Comparison of ENCODE assay signal across 8 mouse cellular contexts in genomic region chr5:30921256-30922033, GRCm38 (mm10). TPM values are rescaled to one million over a fixed set of nuclear protein-coding genes. Genes with fewer than 3 reads are reported as not detected.
DNase-seq lines count a peak whose midpoint lies in the region; ATAC-seq and TF ChIP-seq lines count a peak whose summit lies in the region.

Khk (plus strand) TSS chr5:30921431.

- DNase-seq in c-Kit-positive CD71-positive TER-119-negative erythroid progenitor cells, embryonic 14.5 days (ENCODE audit: low read depth), result peak; percentile 87
- peak; percentile 96 to 98 for DNase-seq in kidney, postnatal 25 days
- DNase-seq in liver, embryonic 14.5 days (ENCODE audit: low read depth in 3 of 3, low spot score in 3 of 3), result peak; percentile 81 to 87 (median 85)
- DNase-seq in neural tube, embryonic 10.5 days (ENCODE audit: extremely low spot score, low spot score), result peak; percentile 96

- peaks cover 75% of the 10 kb centered on the region for H3K4me1 ChIP-seq in E14TG2a.4 (replicated peaks; ENCODE audit: low read depth, low read length)
- H3K4me1 ChIP-seq in forebrain, embryonic 12.5 days, result peaks cover 25% of the 10 kb centered on the region
- H3K4me1 ChIP-seq in heart, embryonic 16.5 days (ENCODE audit: control insufficient read depth, insufficient read depth, low read length), result peaks cover 23% of the 10 kb centered on the region
- H3K4me1 ChIP-seq in liver, embryonic 14.5 days (replicated peaks; ENCODE audit: control insufficient read depth in 2 of 2, insufficient read depth in 2 of 2, low read length in 1 of 2), result peaks cover 16 to 25% of the 10 kb centered on the region in 2 experiments
- peaks cover 53% of the 10 kb centered on the region for H3K4me1 ChIP-seq in stomach, embryonic 15.5 days

- peak within 1 kb of the TSS; percentile 66 for H3K9ac ChIP-seq in forebrain, embryonic 12.5 days
- H3K9ac ChIP-seq in heart, embryonic 16.5 days (ENCODE audit: low read length), result peak within 1 kb of the TSS; percentile 73
- H3K9ac ChIP-seq in liver, embryonic 14.5 days (replicated peaks), result peak within 1 kb of the TSS; percentile 75
- H3K9ac ChIP-seq in stomach, embryonic 15.5 days, result peak within 1 kb of the TSS; percentile 56

- peak within 1 kb of the TSS; percentile 86 for H3K4me2 ChIP-seq in forebrain, embryonic 12.5 days
- H3K4me2 ChIP-seq in heart, embryonic 16.5 days (ENCODE audit: low read depth, low read length), result peak within 1 kb of the TSS; percentile 73
- peak within 1 kb of the TSS; percentile 90 for H3K4me2 ChIP-seq in liver, embryonic 14.5 days (ENCODE audit: low read depth)
- peak within 1 kb of the TSS; percentile 85 for H3K4me2 ChIP-seq in stomach, embryonic 15.5 days

- 1% methylated on average over 40 of the region's 40 CpGs for WGBS in forebrain, embryonic 12.5 days
- WGBS in heart, embryonic 16.5 days, result 1% methylated on average over 37 of the region's 40 CpGs
- WGBS in liver, embryonic 14.5 days (ENCODE audit: insufficient replicate concordance), result under 1% methylated on average over 35 of the region's 40 CpGs
- WGBS in stomach, embryonic 15.5 days, result under 1% methylated on average over 37 of the region's 40 CpGs

- H3K27ac ChIP-seq in forebrain, embryonic 12.5 days, result peak within 1 kb of the TSS; percentile 81
- peak within 1 kb of the TSS; percentile 87 for H3K27ac ChIP-seq in heart, embryonic 16.5 days (ENCODE audit: low read length)
- peak within 1 kb of the TSS; percentile 41 for H3K27ac ChIP-seq in liver, embryonic 14.5 days
- H3K27ac ChIP-seq in stomach, embryonic 15.5 days, result peak within 1 kb of the TSS; percentile 90

- ATAC-seq in forebrain, embryonic 12.5 days (ENCODE audit: low FRiP score), result peak; percentile 87
- peak; percentile 77 for ATAC-seq in heart, embryonic 16.5 days (replicated peaks; ENCODE audit: extremely low read depth, insufficient read depth, low FRiP score)
- ATAC-seq in liver, embryonic 14.5 days (ENCODE audit: insufficient read depth), result peak; percentile 93
- ATAC-seq in stomach, embryonic 15.5 days (ENCODE audit: insufficient read depth, low FRiP score, low read depth), result peak; percentile 88

- no peaks in the 10 kb centered on the region for H3K36me3 ChIP-seq in E14TG2a.4 (ENCODE audit: insufficient read depth, low read length)
- no peaks in the 10 kb centered on the region for H3K36me3 ChIP-seq in forebrain, embryonic 12.5 days (replicated peaks)
- H3K36me3 ChIP-seq in heart, embryonic 16.5 days (ENCODE audit: control insufficient read depth, insufficient read depth), result peaks cover 5% of the 10 kb centered on the region
- H3K36me3 ChIP-seq in liver, embryonic 14.5 days (replicated peaks; ENCODE audit: control insufficient read depth, insufficient read depth, low read depth), result no peaks in the 10 kb centered on the region
- H3K36me3 ChIP-seq in stomach, embryonic 15.5 days, result peaks cover 36% of the 10 kb centered on the region

- H3K27me3 ChIP-seq in E14TG2a.4 (ENCODE audit: insufficient read depth, low read length), result peaks cover 57% of the 10 kb centered on the region
- H3K27me3 ChIP-seq in forebrain, embryonic 12.5 days, result no peaks in the 10 kb centered on the region
- no peaks in the 10 kb centered on the region for H3K27me3 ChIP-seq in heart, embryonic 16.5 days (ENCODE audit: control insufficient read depth, insufficient read depth, low read length)
- no peaks in the 10 kb centered on the region for H3K27me3 ChIP-seq in liver, embryonic 14.5 days (ENCODE audit: control insufficient read depth, insufficient read depth, low read length)
- H3K27me3 ChIP-seq in stomach, embryonic 15.5 days (replicated peaks), result no peaks in the 10 kb centered on the region

- no peak for TF ChIP-seq EP300 in liver, embryonic 14.5 days (IDR thresholded peaks at IDR 0.05; ENCODE audit: low read depth)

- H3K4me3 ChIP-seq in E14TG2a.4 (replicated peaks; ENCODE audit: low read length), result peak within 1 kb of the TSS; percentile 83
- peak within 1 kb of the TSS; percentile 52 for H3K4me3 ChIP-seq in forebrain, embryonic 12.5 days (replicated peaks)
- H3K4me3 ChIP-seq in heart, embryonic 16.5 days (ENCODE audit: low read length), result peak within 1 kb of the TSS; percentile 71
- H3K4me3 ChIP-seq in liver, embryonic 14.5 days (ENCODE audit: insufficient read depth in 1 of 2, low read depth in 2 of 2, low read length in 2 of 2), result peak within 1 kb of the TSS; percentile 60 to 90
- H3K4me3 ChIP-seq in stomach, embryonic 15.5 days (replicated peaks), result peak within 1 kb of the TSS; percentile 58

- no peaks in the 10 kb centered on the region for H3K9me3 ChIP-seq in E14TG2a.4 (ENCODE audit: low read length)
- no peaks in the 10 kb centered on the region for H3K9me3 ChIP-seq in forebrain, embryonic 12.5 days
- H3K9me3 ChIP-seq in heart, embryonic 16.5 days (replicated peaks; ENCODE audit: control insufficient read depth, low read length), result no peaks in the 10 kb centered on the region
- no peaks in the 10 kb centered on the region for H3K9me3 ChIP-seq in liver, embryonic 14.5 days (ENCODE audit: control insufficient read depth, low read length)
- no peaks in the 10 kb centered on the region for H3K9me3 ChIP-seq in stomach, embryonic 15.5 days

- peak; percentile 55 for TF ChIP-seq CTCF in E14TG2a.4 (conservative IDR thresholded peaks at IDR 0.05; ENCODE audit: low read length)
- TF ChIP-seq CTCF in liver, embryonic 14.5 days (IDR thresholded peaks at IDR 0.05; ENCODE audit: low read depth), result peak; percentile 96

RNA-seq across cellular contexts. Expression of gene Khk, which starts in this region (rescaled TPM):
- polyA plus RNA-seq in forebrain, embryonic 12.5 days (2016; fragmentation: Nextera tagmentation; extraction: Ambion mirVana), result 4.7 and 7.7 TPM in 2 replicates
- 12.9 and 15.0 TPM in 2 replicates for polyA plus RNA-seq in heart, embryonic 16.5 days (2015; fragmentation: Nextera tagmentation; extraction: Ambion mirVana)
- 30.3 and 31.1 TPM in 2 replicates for polyA plus RNA-seq in liver, embryonic 14.5 days (2012; rRNA removed)
- polyA plus RNA-seq in liver, embryonic 14.5 days (2014; fragmentation: Nextera tagmentation; extraction: Ambion mirVana), result 38.8 and 40.8 TPM in 2 replicates
- 21.0 and 25.5 TPM in 2 replicates for polyA plus RNA-seq in stomach, embryonic 15.5 days (2015; fragmentation: Nextera tagmentation; extraction: Ambion mirVana)

Comparison
In these comparisons a context has a peak if more than half of its experiments do, and no peak if none do; other contexts are left out.
1. Peak in every context shown above with its lines: DNase-seq, ATAC-seq, H3K4me3 ChIP-seq and H3K27ac ChIP-seq.